Mouse (Mus musculus): ENCODE measurements around the gene Nupr1.

GRCm38 (mm10) chr7:126623381-126623780, 7.3 kb downstream of the Nupr1 start:
- TF ChIP-seq EP300 (IDR thresholded peaks at IDR 0.05; ENCODE audit: low read depth in 1 of 2, low read length in 2 of 2) (peak; percentile 75 to 78), POLR2A (IDR thresholded peaks at IDR 0.05; ENCODE audit: control insufficient read depth in 1 of 2, insufficient read depth in 1 of 2, low read depth in 1 of 2, low read length in 2 of 2, poor library complexity in 1 of 2) (no peak), SIN3A (IDR thresholded peaks at IDR 0.05; ENCODE audit: low read length) (0 out of 2 replicates have a peak, but pooled peaks have one; percentile 26)

Measured in MEL (cell line).